Mouse (Mus musculus) midbrain, embryonic 13.5 days (tissue): ENCODE results near the gene Cnga1. TPM values are rescaled to one million over a fixed set of nuclear protein-coding genes. Genes with fewer than 3 reads are reported as not detected.
A peak's percentile ranks its signal among the peaks of the same experiment; 100 is the strongest.

Experiments
- ATAC-seq: fragments of 200-750 bp; cut with Nextera tagmentation; 2 replicates; pipeline ENCODE4 v1.8.0; 2017; ENCODE audit warnings: mild to moderate bottlenecking, moderate TSS enrichment, moderate library complexity
- H3K27ac ChIP-seq: fragments of 300-500 bp; sonication (generic); 2 replicates; pipeline ENCODE4 v1.5.1; 2015; ENCODE audit warnings: inconsistent platforms, mild to moderate bottlenecking, moderate library complexity
- H3K27me3 ChIP-seq: fragments of 300-500 bp; sonication (generic); 2 replicates; pipeline ENCODE4 v1.6.1; 2015; ENCODE audit warnings: mild to moderate bottlenecking, inconsistent platforms
- H3K36me3 ChIP-seq: fragments of 300-500 bp; sonication (generic); 2 replicates; pipeline ENCODE4 v1.6.1; 2015; ENCODE audit warnings: mild to moderate bottlenecking, inconsistent platforms
- H3K4me1 ChIP-seq: fragments of 300-500 bp; sonication (generic); replicated peaks from 2 replicates; pipeline ENCODE4 v1.6.1; 2015; ENCODE audit warnings: inconsistent platforms
- H3K4me2 ChIP-seq: fragments of 300-500 bp; sonication (generic); replicated peaks from 2 replicates; pipeline ENCODE4 v1.6.1; 2015; ENCODE audit warnings: moderate library complexity, mild to moderate bottlenecking, inconsistent platforms
- H3K4me3 ChIP-seq: fragments of 300-500 bp; sonication (generic); replicated peaks from 2 replicates; pipeline ENCODE4 v1.5.1; 2015; ENCODE audit warnings: mild to moderate bottlenecking, inconsistent platforms
- H3K9ac ChIP-seq: fragments of 300-500 bp; sonication (generic); replicated peaks from 2 replicates; pipeline ENCODE4 v1.6.1; 2015; ENCODE audit warnings: mild to moderate bottlenecking, inconsistent platforms
- H3K9me3 ChIP-seq: fragments of 300-500 bp; sonication (generic); 2 replicates; pipeline ENCODE4 v1.6.1; 2016; ENCODE audit warnings: mild to moderate bottlenecking, inconsistent platforms
- whole genome bisulfite sequencing: fragments of 180-500 bp; shearing (Covaris S2); methylation state at CpG from one replicate; pipeline ENCODE4 v1.1.7; 2015; 5-methylcytosine and 5-hydroxymethylcytosine counted together
- polyA plus RNA-seq: library from polyadenylated mRNA; unstranded; fragments of >200 nt; fragmentation: Nextera tagmentation; extraction: Ambion mirVana; gene quantifications from 2 replicates; pipeline ENCODE4 v1.2.1, GENCODE M21; 2015

Gene Cnga1
- polyA plus RNA-seq, 1 experiment from 2014 or later, result not detected

- Histone ChIP-seq H3K27me3 (no peaks in the 10 kb centered on the region), H3K36me3 (no peaks in the 10 kb centered on the region), H3K4me2 (no peak overlapping the region), H3K4me1 (no peaks in the 10 kb centered on the region), H3K9me3 (no peaks in the 10 kb centered on the region), H3K27ac (no peak overlapping the region), H3K4me3 (no peak overlapping the region), H3K9ac (no peak overlapping the region)
- 93% methylated on average over 13 of the region's 13 CpGs for WGBS
- no peak for ATAC-seq
These were observed 14.3 kb upstream of the Cnga1 start for GRCm38 (mm10) chr5:72658375-72658774.

- H3K36me3 ChIP-seq, result no peaks in the 10 kb centered on the region
These were observed 12.3 kb upstream of the Cnga1 start for GRCm38 (mm10) chr5:72656270-72656791.

GRCm38 (mm10) chr5:72653068-72653674, 9.1 kb upstream of the Cnga1 start:
- Histone ChIP-seq H3K9ac (no peak overlapping the region), H3K36me3 (no peaks in the 10 kb centered on the region), H3K4me3 (no peak overlapping the region), H3K4me2 (no peak overlapping the region), H3K27me3 (peaks cover 17% of the 10 kb centered on the region), H3K27ac (no peak overlapping the region), H3K9me3 (no peaks in the 10 kb centered on the region), H3K4me1 (0 out of 2 replicates have a peak, but pooled peaks cover under 1% of the 10 kb centered on the region)
- WGBS, result 67% methylated on average over 10 of the region's 10 CpGs
- no peak for ATAC-seq

More at GRCm38 (mm10) chr5:72656270-72656791, 12.3 kb upstream of the Cnga1 start:
- H3K27ac ChIP-seq, result no peak overlapping the region
- no peak overlapping the region for H3K4me2 ChIP-seq
- H3K9ac ChIP-seq, result no peak overlapping the region
- H3K4me3 ChIP-seq, result no peak overlapping the region
- no peaks in the 10 kb centered on the region for H3K27me3 ChIP-seq
- WGBS, result 72% methylated on average over 7 of the region's 7 CpGs
- H3K9me3 ChIP-seq, result no peaks in the 10 kb centered on the region
- no peak for ATAC-seq
- H3K4me1 ChIP-seq, result no peaks in the 10 kb centered on the region

GRCm38 (mm10) chr5:72648987-72649735, 5.1 kb upstream of the Cnga1 start:
- no peak overlapping the region for H3K9ac ChIP-seq
- no peaks in the 10 kb centered on the region for H3K36me3 ChIP-seq
- peaks cover 9% of the 10 kb centered on the region for H3K4me1 ChIP-seq
- no peak overlapping the region for H3K4me3 ChIP-seq
- ATAC-seq, result no peak
- peaks cover 46% of the 10 kb centered on the region for H3K27me3 ChIP-seq
- 90% methylated on average over 9 of the region's 9 CpGs for WGBS
- no peaks in the 10 kb centered on the region for H3K9me3 ChIP-seq
- H3K27ac ChIP-seq, result no peak overlapping the region
- H3K4me2 ChIP-seq, result no peak overlapping the region

GRCm38 (mm10) chr5:72647958-72648595, 4.0 kb upstream of the Cnga1 start:
- 7% methylated on average over 18 of the region's 18 CpGs for WGBS
- peak overlapping the region; percentile 51 for H3K9ac ChIP-seq
- H3K36me3 ChIP-seq, result no peaks in the 10 kb centered on the region
- peaks cover 9% of the 10 kb centered on the region for H3K4me1 ChIP-seq
- no peaks in the 10 kb centered on the region for H3K9me3 ChIP-seq
- ATAC-seq, result peak; percentile 69
- H3K27me3 ChIP-seq, result peaks cover 46% of the 10 kb centered on the region
- H3K27ac ChIP-seq, result no peak overlapping the region
- peak overlapping the region; percentile 87 for H3K4me2 ChIP-seq
- peak overlapping the region; percentile 52 for H3K4me3 ChIP-seq

GRCm38 (mm10) chr5:72647418-72647907, 3.4 kb upstream of the Cnga1 start, which contains the start of gene Nipal1:
TSS of gene Nipal1 (plus strand) at chr5:72647795.
- Histone ChIP-seq H3K4me2 (peak within 1 kb of the TSS; percentile 87), H3K4me1 (peaks cover 9% of the 10 kb centered on the region), H3K27me3 (peaks cover 46% of the 10 kb centered on the region), H3K4me3 (peak within 1 kb of the TSS; percentile 52), H3K27ac (no peak within 1 kb of the TSS), H3K9me3 (no peaks in the 10 kb centered on the region), H3K9ac (peak within 1 kb of the TSS; percentile 51), H3K36me3 (no peaks in the 10 kb centered on the region)
- under 1% methylated on average over 25 of the region's 25 CpGs for WGBS
- peak; percentile 96 for ATAC-seq

- Histone ChIP-seq H3K9me3 (no peaks in the 10 kb centered on the region), H3K4me1 (peaks cover 9% of the 10 kb centered on the region), H3K4me3 (peak overlapping the region; percentile 52), H3K27ac (no peak overlapping the region), H3K27me3 (peaks cover 46% of the 10 kb centered on the region), H3K36me3 (no peaks in the 10 kb centered on the region), H3K9ac (peak overlapping the region; percentile 51), H3K4me2 (peak overlapping the region; percentile 87)
- 24% methylated on average over 10 of the region's 10 CpGs for WGBS
- ATAC-seq, result no peak; the same call in 1 of the 2 replicates
These were observed 2.9 kb upstream of the Cnga1 start for GRCm38 (mm10) chr5:72646996-72647395.

GRCm38 (mm10) chr5:72646131-72646530, 2.1 kb upstream of the Cnga1 start:
- Histone ChIP-seq H3K9ac (no peak overlapping the region), H3K9me3 (no peaks in the 10 kb centered on the region), H3K27ac (no peak overlapping the region), H3K36me3 (no peaks in the 10 kb centered on the region), H3K27me3 (peaks cover 46% of the 10 kb centered on the region), H3K4me1 (peaks cover 9% of the 10 kb centered on the region), H3K4me2 (no peak overlapping the region), H3K4me3 (no peak overlapping the region)
- ATAC-seq, result no peak
- WGBS, result 42% methylated on average over 10 of the region's 10 CpGs

GRCm38 (mm10) chr5:72643655-72644054, 420 bp downstream of the Cnga1 start:
- Histone ChIP-seq H3K9me3 (no peaks in the 10 kb centered on the region), H3K36me3 (no peaks in the 10 kb centered on the region), H3K4me2 (no peak overlapping the region), H3K27ac (no peak overlapping the region), H3K4me1 (peaks cover 9% of the 10 kb centered on the region), H3K27me3 (peaks cover 34% of the 10 kb centered on the region), H3K9ac (no peak overlapping the region), H3K4me3 (no peak overlapping the region)
- WGBS, result 41% methylated on average over 7 of the region's 7 CpGs
- ATAC-seq, result no peak

- Histone ChIP-seq H3K4me1 (no peaks in the 10 kb centered on the region), H3K27ac (no peak overlapping the region), H3K9me3 (no peaks in the 10 kb centered on the region), H3K36me3 (no peaks in the 10 kb centered on the region), H3K9ac (no peak overlapping the region), H3K27me3 (peaks cover 6% of the 10 kb centered on the region; the same call in 1 of the 2 replicates), H3K4me3 (no peak overlapping the region), H3K4me2 (no peak overlapping the region)
- no peak for ATAC-seq
- 93% methylated on average over 1 of the region's 1 CpGs for WGBS
These were observed 4.0 kb downstream of the Cnga1 start for GRCm38 (mm10) chr5:72640072-72640471.

GRCm38 (mm10) chr5:72636576-72636975, 7.5 kb downstream of the Cnga1 start:
- Histone ChIP-seq H3K4me3 (no peak overlapping the region), H3K27me3 (no peaks in the 10 kb centered on the region), H3K36me3 (no peaks in the 10 kb centered on the region), H3K9me3 (no peaks in the 10 kb centered on the region), H3K27ac (no peak overlapping the region), H3K9ac (no peak overlapping the region), H3K4me1 (no peaks in the 10 kb centered on the region), H3K4me2 (no peak overlapping the region)
- no peak for ATAC-seq
- WGBS, result 94% methylated on average over 3 of the region's 3 CpGs

GRCm38 (mm10) chr5:72636122-72636521, 8.0 kb downstream of the Cnga1 start:
- no peaks in the 10 kb centered on the region for H3K4me1 ChIP-seq
- H3K9ac ChIP-seq, result no peak overlapping the region
- no peak overlapping the region for H3K4me2 ChIP-seq
- 76% methylated on average over 3 of the region's 3 CpGs for WGBS
- no peaks in the 10 kb centered on the region for H3K36me3 ChIP-seq
- no peak overlapping the region for H3K4me3 ChIP-seq
- no peaks in the 10 kb centered on the region for H3K9me3 ChIP-seq
- H3K27me3 ChIP-seq, result no peaks in the 10 kb centered on the region
- no peak for ATAC-seq
- no peak overlapping the region for H3K27ac ChIP-seq
